Mouse (Mus musculus) testis, adult 2 months (tissue): ENCODE measurements around the gene Fsd1.

Source experiments
- CTCF ChIP-seq: fragments of 200-500 bp; IDR thresholded peaks from 2 replicates; pipeline ENCODE4 v1.5.1; 2012; ENCODE audit warnings: low read depth, mild to moderate bottlenecking, inconsistent platforms, low read length, moderate library complexity; ENCODE audit not compliant: control insufficient read depth, insufficient read depth, insufficient replicate concordance
- POLR2A ChIP-seq: fragments of 200-500 bp; IDR thresholded peaks from 2 replicates; pipeline ENCODE4 v1.6.1; 2012; ENCODE audit warnings: low read depth, mild to moderate bottlenecking, inconsistent platforms, low read length, moderate library complexity; ENCODE audit not compliant: control insufficient read depth

GRCm38 (mm10) chr17:55959946-55960740 lies 26.2 kb upstream of the Fsd1 start:
- TF ChIP-seq CTCF (no peak), POLR2A (no peak)
